Mouse (Mus musculus) liver, embryonic 16.5 days (tissue): Measurements from ENCODE around the gene Tusc2. TPM values are rescaled to one million over a fixed set of nuclear protein-coding genes. Genes with fewer than 3 reads are reported as not detected.

Source experiments
- ATAC-seq: fragments of 200-750 bp; cut with Nextera tagmentation; 2 replicates; pipeline ENCODE4 v1.8.0; 2017; ENCODE audit warnings: low read depth, mild to moderate bottlenecking, moderate number of reproducible peaks, moderate library complexity
- H3K27ac ChIP-seq: fragments of 300-500 bp; sonication (generic); 2 replicates; pipeline ENCODE4 v1.5.1; 2014; ENCODE audit warnings: mild to moderate bottlenecking, low read length
- H3K27me3 ChIP-seq: fragments of 300-500 bp; sonication (generic); 2 replicates; pipeline ENCODE4 v1.6.1; 2014; ENCODE audit warnings: low read depth, low read length, mixed read lengths; ENCODE audit not compliant: control insufficient read depth, insufficient read depth
- H3K36me3 ChIP-seq: fragments of 300-500 bp; sonication (generic); 2 replicates; pipeline ENCODE4 v1.6.1; 2014; ENCODE audit warnings: mild to moderate bottlenecking; ENCODE audit not compliant: control insufficient read depth, insufficient read depth
- H3K4me1 ChIP-seq: fragments of 300-500 bp; sonication (generic); 2 replicates; pipeline ENCODE4 v1.6.1; 2014; ENCODE audit warnings: low read depth, low read length, mixed read lengths; ENCODE audit not compliant: control insufficient read depth
- H3K4me2 ChIP-seq: fragments of 300-500 bp; sonication (generic); 2 replicates; pipeline ENCODE4 v1.6.1; 2014; ENCODE audit warnings: low read depth, low read length, mixed read lengths
- H3K4me3 ChIP-seq: fragments of 300-500 bp; sonication (generic); 2 replicates; pipeline ENCODE4 v1.5.1; 2014; ENCODE audit warnings: low read depth, mild to moderate bottlenecking, low read length
- H3K9ac ChIP-seq: fragments of 300-500 bp; sonication (generic); 2 replicates; pipeline ENCODE4 v1.6.1; 2014; ENCODE audit warnings: low read depth, low read length
- H3K9me3 ChIP-seq: fragments of 300-500 bp; sonication (generic); replicated peaks from 2 replicates; pipeline ENCODE4 v1.6.1; 2016; ENCODE audit warnings: low read length; ENCODE audit not compliant: control insufficient read depth
- WGBS: fragments of 180-500 bp; shearing (Covaris S2); extraction: QIAGEN DNeasy Blood & Tissue Kit; methylation state at CpG from one replicate; pipeline ENCODE4 v1.1.7; 2014; ENCODE audit not compliant: insufficient replicate concordance; 5-methylcytosine and 5-hydroxymethylcytosine counted together
- polyA plus RNA-seq: library from polyadenylated mRNA; unstranded; fragments of >200 nt; fragmentation: Nextera tagmentation; extraction: Ambion mirVana; gene quantifications from 2 replicates; pipeline ENCODE4 v1.2.1, GENCODE M21; 2015

Gene Tusc2
- polyA plus RNA-seq, 1 experiment from 2014 or later, result 29.4 TPM

DNA sequence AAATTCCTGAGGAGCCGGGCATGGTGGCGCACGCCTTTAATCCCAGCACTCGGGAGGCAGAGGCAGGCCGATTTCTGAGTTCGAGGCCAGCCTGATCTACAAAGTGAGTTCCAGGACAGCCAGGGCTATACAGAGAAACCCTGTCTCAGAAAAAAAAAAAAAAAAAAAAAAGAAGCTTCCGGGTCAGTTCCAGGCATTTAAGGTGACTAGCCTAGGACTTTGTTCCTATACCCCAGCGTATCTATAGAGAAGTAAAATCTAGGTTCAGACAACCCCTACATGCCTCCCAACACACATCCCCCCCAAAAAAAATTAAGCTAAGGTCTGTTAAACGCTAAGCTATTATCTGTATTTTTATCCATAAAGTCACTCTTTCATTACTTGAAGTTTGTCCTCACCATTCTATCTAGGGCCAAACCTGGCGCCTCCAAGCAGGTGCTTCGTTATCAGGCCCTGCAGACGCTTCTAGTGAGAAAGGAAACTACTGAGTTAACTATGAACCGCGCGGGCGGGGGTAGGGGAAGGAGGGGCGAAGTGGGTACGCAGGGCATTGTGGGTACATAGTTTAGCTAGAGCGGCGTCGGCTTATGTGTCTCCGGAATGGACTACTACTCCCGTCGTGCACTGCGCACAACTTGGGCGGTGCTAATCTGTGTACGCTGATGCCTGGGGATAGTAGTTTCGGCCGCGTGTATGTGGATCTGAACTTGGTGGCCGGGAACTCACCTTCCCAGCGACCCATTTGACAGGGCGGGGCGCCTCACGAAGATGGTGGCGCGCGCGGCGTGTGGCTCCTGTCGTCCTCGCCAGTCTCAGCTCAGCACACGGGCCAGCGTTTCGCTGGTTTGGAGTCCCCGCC lies 24.1 kb downstream of the Tusc2 start, which contains the start of gene Ifrd2:
TSS of gene Ifrd2 (plus strand) at position 669 of the 859 bp plus-strand sequence.
- Histone ChIP-seq H3K4me3 (peak within 1 kb of the TSS; percentile 91), H3K36me3 (peaks cover 32% of the 10 kb centered on the region), H3K9ac (peak within 1 kb of the TSS; percentile 93), H3K9me3 (no peaks in the 10 kb centered on the region), H3K4me1 (peaks cover 44% of the 10 kb centered on the region), H3K4me2 (peak within 1 kb of the TSS; percentile 83), H3K27ac (peak within 1 kb of the TSS; percentile 94), H3K27me3 (no peaks in the 10 kb centered on the region)
- ATAC-seq, result peak; percentile 92
- 6% methylated on average over 46 of the region's 46 CpGs for WGBS

DNA sequence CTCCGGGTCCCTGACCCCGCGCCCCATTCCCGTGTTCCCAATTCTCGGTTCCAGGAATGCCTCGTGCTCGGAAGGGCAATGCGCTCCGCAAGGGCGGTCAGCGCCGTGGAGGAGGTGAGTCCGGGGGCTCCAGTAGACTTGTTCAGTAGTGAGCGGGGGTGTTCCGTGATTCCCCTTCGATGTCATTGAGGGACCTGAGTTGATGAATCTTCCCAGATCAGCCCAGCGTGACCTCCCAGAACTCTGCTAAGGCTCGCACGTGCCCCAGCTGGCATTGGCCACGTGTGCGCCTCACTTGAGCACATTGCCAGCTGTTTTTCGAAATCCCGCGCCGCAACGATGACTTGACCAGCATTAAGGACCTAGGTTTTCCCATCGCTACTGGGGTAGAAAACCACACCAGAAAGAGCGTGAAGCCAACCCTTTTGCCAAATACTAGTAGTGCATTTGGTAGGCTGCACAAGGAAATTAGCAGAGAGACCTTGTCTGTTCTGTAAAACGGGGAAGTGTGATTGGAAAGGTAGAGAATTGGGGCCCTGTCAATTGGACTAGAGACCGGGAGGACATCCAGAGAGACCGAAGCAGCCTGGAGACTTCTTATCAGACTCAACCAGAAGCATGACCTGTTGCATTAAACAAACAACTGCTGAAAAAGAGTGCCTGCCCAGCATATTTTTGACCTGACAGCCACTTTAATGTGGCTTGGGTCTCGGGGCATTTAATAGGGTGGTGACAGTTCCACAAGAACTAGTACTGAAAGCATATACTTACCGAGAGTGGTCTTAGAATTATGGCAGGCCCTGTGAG lies 25.0 kb downstream of the Tusc2 start:
- Histone ChIP-seq H3K9me3 (no peaks in the 10 kb centered on the region), H3K4me3 (peak overlapping the region; percentile 91), H3K27me3 (no peaks in the 10 kb centered on the region), H3K9ac (peak overlapping the region; percentile 93), H3K4me1 (peaks cover 37% of the 10 kb centered on the region), H3K36me3 (peaks cover 39% of the 10 kb centered on the region), H3K27ac (peak overlapping the region; percentile 94), H3K4me2 (peak overlapping the region; percentile 83)
- under 1% methylated on average over 33 of the region's 33 CpGs for WGBS
- peak; percentile 22 for ATAC-seq

DNA sequence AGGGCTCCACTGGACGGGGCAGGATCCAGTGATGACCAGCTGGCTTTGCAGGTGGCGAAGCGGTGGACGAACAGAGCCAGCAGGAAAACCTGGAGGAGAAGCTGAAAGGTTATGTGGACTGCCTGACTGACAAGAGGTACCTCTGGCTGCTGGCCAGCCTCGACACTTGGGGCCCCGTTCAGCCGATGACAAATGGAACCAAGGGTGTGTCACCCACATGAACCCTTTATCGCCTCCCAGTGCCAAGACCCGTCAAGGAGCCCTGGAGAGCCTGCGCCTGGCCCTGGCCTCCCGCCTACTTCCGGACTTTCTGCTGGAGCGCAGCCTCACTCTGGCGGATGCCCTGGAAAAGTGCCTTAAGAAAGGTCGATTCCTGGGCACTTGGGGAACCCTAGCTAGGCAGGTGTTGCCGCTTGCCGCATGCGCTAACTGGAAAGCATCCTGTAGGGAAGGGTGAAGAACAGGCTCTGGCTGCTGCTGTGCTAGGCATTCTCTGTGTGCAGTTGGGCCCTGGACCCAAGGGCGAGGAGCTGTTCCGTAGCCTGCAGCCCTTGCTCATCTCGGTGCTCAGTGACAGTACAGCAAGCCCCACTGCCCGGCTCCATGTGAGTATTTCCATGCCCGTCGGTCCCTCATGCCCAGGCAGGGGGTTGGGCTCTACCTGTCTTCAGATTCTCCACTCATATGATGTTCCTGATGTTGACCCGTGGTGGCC lies 27.2 kb downstream of the Tusc2 start:
- Histone ChIP-seq H3K9me3 (no peaks in the 10 kb centered on the region), H3K36me3 (peaks cover 53% of the 10 kb centered on the region), H3K27ac (peak overlapping the region; percentile 94), H3K4me3 (peak overlapping the region; percentile 91), H3K27me3 (no peaks in the 10 kb centered on the region), H3K9ac (peak overlapping the region; percentile 93), H3K4me1 (peaks cover 37% of the 10 kb centered on the region), H3K4me2 (peak overlapping the region; percentile 83)
- WGBS, result 59% methylated on average over 25 of the region's 25 CpGs
- peak; percentile 22 for ATAC-seq

DNA sequence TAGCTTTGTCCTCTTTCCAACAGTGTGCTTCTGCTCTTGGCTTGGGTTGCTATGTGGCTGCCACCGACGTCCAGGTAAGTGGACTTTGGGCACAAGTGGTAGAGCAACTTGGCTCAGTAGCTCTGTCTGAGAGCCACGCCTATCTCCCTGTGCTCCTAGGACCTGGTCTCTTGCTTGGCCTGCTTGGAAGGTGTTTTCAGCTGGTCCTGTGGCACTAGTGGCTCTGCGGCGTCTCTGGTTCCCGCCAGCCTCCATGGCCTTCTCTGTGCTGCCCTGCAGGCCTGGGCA lies 27.7 kb downstream of the Tusc2 start:
- Histone ChIP-seq H3K9me3 (no peaks in the 10 kb centered on the region), H3K27ac (peak overlapping the region; percentile 94), H3K4me1 (peaks cover 33% of the 10 kb centered on the region), H3K27me3 (no peaks in the 10 kb centered on the region), H3K4me2 (peak overlapping the region; percentile 83), H3K36me3 (peaks cover 53% of the 10 kb centered on the region), H3K4me3 (peak overlapping the region; percentile 91), H3K9ac (peak overlapping the region; percentile 14; the same call in 1 of the 2 replicates)
- WGBS, result 89% methylated on average over 6 of the region's 6 CpGs
- ATAC-seq, result no peak

DNA sequence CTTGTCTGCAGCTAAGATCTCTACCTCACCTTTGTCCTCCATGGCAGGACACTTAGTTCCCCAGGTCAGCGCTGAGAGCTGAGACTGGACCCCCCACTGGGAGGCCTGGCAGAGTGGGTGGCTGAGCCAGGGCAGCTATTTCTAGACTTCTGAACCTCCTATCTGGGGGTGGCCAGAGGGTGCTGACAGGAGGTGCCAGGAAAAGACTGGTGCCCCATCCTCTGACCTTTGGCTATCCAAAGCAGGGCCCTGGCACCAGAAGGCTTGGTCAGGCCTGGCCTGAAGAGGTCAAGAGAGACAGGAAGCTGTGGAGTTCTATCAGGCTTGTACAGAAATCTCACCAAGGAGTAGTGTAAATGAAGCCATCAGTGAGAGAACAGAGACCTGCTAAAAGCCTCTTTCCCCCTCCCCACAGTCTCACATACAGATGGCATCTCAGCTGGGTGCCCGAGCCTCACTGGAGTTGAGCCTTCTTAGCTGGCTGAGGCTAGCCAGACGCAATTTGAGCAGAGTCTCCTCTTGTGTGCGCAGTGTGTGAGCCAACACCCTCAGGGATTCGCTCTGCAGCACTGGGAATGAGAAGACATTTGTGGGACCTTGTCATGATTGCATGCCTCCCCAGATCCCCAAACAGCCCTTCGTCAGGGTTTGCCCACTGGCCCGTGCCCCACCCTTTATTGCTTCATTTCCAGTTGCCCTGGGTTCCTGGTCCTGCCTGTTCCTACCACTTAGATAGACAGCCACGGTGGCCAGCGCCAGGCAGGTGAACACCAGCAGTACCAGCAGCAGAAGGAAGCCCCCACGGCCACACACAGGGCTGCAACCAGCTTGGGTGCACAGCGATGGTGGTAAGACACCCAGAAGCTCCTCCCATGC lies 30.3 kb downstream of the Tusc2 start:
- H3K4me1 ChIP-seq, result peaks cover 25% of the 10 kb centered on the region
- 84% methylated on average over 11 of the region's 11 CpGs for WGBS
- H3K27ac ChIP-seq, result no peak overlapping the region; the same call in 1 of the 2 replicates
- no peak overlapping the region for H3K4me2 ChIP-seq
- H3K9me3 ChIP-seq, result no peaks in the 10 kb centered on the region
- H3K9ac ChIP-seq, result no peak overlapping the region
- ATAC-seq, result no peak
- no peak overlapping the region for H3K4me3 ChIP-seq
- peaks cover 53% of the 10 kb centered on the region for H3K36me3 ChIP-seq
- no peaks in the 10 kb centered on the region for H3K27me3 ChIP-seq

DNA sequence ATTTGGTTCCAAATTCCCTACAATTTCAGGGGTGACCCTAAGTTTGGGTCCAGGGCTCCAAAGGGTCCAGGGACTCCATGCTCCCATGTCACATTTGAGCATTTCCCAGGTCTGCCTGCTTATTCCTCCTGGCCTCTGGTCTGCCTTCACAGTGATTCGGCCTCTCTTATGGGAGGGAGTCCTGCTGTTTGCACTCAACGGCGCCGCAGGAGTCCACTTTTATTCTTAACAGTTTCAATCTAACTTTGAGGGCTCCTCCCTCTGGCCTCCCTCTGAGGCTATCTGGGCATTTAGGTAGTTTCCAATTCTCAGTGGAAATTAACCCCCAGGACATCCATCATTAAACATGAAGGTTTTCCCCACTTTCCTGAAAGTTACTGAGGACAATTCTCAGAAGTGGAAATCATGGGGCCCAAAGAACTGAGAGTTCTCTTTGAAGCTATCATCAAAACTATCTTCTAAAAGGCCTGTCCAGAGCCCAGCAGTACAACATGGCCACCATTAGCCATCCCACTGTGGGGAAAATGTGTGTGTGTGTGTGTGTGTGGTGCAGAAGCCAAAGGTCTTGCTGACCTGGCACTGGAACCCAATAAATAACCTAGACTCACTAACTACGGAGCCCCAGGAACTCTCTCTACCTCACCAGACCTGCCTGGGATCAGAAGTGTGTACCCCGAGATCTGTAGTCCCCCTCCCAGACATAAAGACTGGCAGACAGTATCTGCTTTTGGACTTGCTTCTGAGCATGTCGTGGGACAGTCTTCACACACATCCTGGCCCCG lies 31.4 kb downstream of the Tusc2 start:
- WGBS, result 78% methylated on average over 8 of the region's 8 CpGs
- no peaks in the 10 kb centered on the region for H3K27me3 ChIP-seq
- peaks cover 53% of the 10 kb centered on the region for H3K36me3 ChIP-seq

DNA sequence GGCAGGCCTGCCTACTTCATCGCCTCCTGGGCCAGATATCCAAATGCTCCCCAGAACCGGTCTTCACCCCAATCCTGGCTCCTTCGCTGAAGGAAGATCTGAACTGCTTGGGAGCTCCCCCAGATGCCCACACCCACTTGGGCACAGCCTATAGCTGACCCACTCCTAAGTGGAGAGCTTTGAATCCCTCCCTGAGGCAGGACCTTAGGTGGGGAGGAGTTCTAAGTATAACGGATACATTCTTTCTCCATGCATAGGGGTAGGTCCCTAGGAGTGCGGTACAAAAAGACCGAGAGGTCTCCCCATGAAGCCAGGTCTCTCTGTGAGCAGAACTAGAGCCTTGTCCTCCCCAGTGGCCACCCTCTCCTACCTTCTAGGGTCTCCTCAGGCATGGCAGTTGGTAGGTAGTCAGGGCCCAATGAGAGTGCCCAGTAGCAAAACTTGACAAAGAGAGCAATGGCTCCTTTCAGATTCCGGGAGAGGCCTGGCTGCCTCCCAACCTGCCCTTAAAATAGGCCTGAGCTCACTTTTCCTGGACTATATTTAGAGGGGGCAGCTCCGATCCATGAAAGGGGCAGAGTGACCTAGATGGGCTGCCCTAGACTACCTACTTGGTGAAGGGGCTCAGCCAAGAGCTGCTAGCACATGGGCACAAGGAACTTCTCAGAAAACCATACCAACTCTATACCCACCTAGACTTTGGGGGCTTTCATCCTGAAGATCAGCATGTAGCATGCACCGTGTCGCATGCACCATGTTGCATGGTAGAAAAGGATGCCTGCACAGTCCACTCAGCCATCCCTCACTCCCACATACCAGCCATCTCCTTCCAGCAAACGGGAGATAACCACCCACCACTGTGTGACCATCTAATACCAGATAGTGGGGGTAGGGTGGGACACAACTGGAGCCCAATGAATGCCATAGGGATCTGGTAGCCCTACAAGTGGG lies 33.8 kb downstream of the Tusc2 start:
- peaks cover 31% of the 10 kb centered on the region for H3K36me3 ChIP-seq
- H3K9ac ChIP-seq, result no peak overlapping the region
- WGBS, result 73% methylated on average over 11 of the region's 11 CpGs
- H3K4me1 ChIP-seq, result peaks cover 7% of the 10 kb centered on the region
- no peak overlapping the region for H3K4me2 ChIP-seq
- no peaks in the 10 kb centered on the region for H3K9me3 ChIP-seq
- H3K27ac ChIP-seq, result no peak overlapping the region
- no peak for ATAC-seq
- no peak overlapping the region for H3K4me3 ChIP-seq
- no peaks in the 10 kb centered on the region for H3K27me3 ChIP-seq

More for the DNA sequence above, 31.4 kb downstream of the Tusc2 start:
- H3K4me2 ChIP-seq, result no peak overlapping the region
- no peak overlapping the region for H3K9ac ChIP-seq
- no peak for ATAC-seq
- peaks cover 20% of the 10 kb centered on the region for H3K4me1 ChIP-seq
- H3K27ac ChIP-seq, result no peak overlapping the region
- no peak overlapping the region for H3K4me3 ChIP-seq
- no peaks in the 10 kb centered on the region for H3K9me3 ChIP-seq
